Mouse (Mus musculus) retina, adult 2 months (tissue): Measurements from ENCODE around the gene Fam240b.

Source experiments
- DNase-seq: peaks from one replicate; pipeline ENCODE4 v3.0.0-alpha.2; 2012; ENCODE audit warnings: low read depth, low spot score

The Fam240b gene

DNA sequence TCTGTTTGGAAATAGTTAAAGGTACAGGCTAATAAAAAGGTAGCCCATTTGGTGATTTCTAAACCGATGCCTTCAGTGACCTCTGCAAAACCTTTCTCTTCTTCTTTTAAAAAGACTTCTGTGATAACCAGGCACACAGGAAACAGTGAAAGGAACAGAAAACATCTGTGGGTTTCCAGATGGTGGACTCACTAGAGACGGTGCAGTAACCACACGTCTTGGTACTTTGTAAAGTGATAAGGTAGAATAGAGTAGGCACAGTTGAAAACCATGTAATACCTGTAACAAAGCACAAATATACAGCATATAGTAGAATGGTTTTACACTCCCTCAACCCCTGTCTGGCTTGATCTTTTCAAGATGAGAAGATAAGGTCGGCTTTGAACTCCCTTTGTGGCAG lies 57.0 kb downstream of the Fam240b start:
- DNase-seq = no peak

DNA sequence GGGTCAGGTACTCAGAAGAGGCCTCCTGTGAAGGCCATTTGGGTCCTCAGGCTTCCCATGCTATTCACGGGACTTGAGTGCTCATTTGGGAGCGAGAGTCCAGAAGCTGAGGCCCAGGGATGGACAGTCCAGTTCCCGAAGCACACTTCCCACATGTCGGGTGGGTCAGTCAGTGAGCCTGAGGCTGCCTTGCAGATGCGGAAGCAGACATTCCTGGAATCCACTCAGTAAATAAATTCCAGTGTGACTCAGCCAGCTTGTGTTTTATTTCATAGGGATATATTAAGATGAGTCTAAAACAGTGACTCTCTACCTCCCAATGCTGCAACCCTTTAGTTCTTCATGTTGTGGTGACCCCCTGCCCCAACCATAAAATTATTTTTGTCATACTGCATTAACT lies 58.1 kb downstream of the Fam240b start:
- DNase-seq = no peak

DNA sequence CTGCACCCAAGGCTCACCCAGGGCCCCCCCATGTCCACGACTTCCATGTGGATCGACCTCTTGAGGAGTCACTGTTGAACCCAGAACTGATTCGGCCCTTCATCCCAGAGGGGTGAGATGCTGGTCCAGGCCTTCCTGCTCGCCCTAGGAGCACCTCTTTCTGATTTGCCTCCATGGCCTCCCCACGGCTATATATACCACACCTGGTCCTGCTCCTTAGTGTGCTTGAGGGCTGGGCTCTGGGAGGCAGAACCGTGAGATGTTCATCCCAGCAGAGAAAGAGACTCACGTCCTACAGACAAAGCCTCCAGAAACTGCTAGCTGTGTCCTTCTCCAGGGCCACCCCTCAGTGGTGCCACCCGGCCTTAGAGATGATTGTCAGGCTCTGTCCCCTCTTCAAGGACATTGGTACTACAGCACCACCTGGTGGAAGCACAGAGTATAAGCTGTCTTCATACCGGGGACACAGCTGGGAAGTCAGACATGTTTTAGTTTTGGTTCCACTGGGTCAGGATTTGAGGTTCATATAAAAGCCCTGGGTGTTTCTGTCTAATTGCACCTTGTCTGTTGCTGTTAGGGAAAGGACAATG lies 58.6 kb downstream of the Fam240b start:
- peak; percentile 68 for DNase-seq

DNA sequence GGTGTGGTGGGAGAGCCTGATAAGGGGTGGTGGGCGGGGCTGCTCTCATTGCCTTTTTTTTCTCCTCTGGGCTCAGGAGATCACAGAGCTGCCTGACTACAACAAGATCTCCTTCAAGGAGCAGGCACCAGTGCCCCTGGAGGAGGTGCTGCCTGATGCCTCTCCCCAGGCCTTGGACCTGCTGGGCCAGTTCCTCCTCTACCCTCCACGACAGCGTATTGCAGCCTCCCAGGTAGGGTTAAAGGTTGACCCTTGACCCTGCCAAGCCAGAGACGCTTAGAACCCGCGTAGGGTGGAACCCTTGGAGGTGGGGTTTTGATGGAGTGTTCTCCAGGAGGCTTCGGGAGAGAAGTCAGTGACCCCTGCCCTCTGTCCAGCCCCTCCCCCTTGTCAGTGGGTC lies 59.8 kb downstream of the Fam240b start:
- DNase-seq = no peak

DNA sequence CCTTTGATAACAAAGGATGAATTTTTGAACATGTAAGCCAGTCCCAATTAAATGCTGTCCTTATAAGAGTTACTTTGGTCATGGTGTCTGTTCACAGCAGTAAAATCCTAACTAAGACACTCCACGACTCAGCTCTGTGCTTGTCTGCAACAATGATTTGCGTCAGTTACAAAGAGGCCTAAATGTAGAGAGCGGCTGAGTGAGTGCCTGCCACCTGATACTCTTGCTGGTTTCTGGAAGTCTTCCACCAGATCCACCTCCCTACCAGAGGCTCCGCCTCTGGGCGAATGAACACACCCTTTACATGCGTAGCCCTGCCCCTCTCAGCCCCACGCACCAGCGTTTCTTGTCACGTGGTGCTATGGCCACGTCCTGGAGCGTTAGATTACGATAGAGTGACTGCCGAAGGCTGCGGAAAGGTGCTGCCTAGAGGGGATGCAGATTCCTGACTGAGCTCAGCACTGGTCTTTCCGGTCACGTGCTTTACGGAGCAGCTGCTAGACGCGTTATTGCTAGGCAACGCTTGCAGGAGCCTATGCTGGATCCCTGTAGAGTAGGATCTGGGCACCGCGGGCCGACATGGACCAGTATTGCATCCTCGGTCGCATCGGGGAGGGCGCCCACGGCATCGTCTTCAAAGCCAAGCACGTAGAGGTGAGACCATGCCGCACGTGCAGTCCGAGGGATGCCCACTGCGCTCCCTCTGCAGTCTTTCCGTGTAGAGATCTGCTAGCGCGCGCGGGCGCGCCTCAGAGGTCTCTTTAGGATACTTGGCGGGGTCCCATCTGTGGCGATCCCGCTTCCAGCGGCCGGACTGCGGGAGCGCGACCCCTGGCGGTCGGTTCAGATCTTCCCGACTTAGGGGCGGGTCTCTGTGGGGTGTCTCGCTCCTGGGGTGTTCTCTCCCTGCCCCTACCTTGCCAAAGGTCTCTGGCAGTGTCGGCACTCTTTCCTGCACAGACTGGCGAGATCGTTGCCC lies 65.3 kb downstream of the Fam240b start, which contains the start of gene Cdk20:
TSS of gene Cdk20 (plus strand) at position 298 of the 979 bp plus-strand sequence.
- DNase-seq = peak; percentile 92
